Mouse (Mus musculus) cerebellum, postnatal 25 days (tissue): ENCODE data around the gene Doc2g.

ENCODE experiments used
- DNase-seq, 2 experiments: peaks; one replicate each; pipeline ENCODE4 v3.0.0; 2021; ENCODE audit warnings: mixed read lengths in 2 of 2

Gene Doc2g

GRCm38 (mm10) chr19:3991562-3991961 is 11.6 kb upstream of the Doc2g start:
- DNase-seq: no peak

DNA sequence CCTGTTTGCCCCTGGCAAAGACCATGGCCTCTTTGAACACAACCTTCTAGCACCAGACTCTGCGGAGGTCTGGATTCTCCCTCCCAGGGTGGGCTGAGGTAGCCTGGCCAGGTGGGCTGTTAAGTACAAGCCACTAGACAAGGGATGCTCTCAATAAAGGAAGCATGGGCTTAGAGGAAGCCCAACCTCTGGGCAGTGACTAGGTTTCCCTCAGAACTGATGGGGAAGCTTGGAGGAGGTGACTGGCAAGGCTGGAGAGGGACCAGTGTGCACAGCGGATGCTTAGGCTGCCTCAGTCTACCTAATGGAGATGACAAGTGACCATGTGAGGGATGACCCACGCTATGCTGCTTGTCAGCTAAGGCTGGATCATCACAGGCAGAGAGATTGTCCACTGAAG is 11.1 kb upstream of the Doc2g start:
- DNase-seq: no peak

GRCm38 (mm10) chr19:3992416-3992815 is 10.7 kb upstream of the Doc2g start, which contains the start of gene Tbx10:
Gene Tbx10 (plus strand): TSS chr19:3992752.
- no peak for DNase-seq

DNA sequence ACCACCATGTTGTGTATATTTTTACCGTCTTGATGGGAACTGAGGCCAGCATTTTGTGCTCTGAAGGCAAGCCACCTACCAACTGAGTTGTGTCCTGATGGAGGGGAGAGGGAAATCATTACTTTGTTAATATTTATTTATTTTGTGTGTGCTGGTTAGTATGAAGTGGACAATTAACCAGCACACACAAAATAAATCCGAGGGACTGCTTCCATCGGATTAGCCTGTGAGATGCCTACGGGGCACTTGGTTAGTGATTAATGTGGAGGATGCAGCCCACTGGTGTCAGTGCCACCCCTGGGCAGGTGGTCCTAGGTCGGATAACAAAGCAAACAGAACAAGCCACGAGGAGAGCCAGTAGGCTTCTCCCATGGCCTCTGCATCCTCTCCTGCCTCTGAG is 8.2 kb upstream of the Doc2g start:
- DNase-seq: no peak

DNA sequence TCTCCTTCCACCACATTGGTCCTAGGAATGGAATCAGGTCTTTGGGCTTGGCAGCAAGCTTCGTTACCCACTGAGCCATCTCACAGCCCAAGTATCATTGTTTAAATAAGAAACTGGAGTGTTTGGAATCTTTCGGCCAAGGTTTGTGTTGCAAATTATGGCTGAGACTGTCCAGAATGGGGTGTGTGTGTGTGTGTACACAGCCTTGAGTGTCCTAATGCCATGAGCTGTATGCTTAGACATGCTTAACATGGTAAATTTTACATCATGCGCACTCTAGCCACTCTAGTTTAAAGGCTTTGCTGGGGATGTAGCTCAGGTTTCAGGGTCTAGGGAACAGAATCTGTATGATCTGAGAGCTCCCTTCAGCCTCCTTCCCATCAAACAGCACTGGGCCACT is 7.6 kb upstream of the Doc2g start:
- no peak for DNase-seq

DNA sequence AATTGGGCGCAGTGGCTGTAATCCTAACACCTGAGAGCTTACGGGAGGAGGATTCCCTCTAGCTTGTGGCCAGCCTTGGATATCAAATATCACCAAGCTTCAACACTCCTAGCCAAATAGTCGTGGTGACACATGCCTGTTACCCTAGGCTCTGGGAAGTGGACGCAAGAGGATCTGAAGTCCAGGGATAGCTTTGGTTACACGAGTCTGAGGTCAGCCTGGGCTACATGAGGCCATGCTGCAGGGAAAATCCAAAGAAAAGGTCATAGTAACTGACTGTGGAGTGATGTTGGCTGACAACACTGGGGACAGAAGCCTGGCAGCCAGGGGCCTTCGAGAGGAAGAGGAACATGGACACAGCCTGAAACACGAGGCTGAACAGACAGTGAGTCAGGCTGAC is 7.0 kb upstream of the Doc2g start:
- no peak for DNase-seq

DNA sequence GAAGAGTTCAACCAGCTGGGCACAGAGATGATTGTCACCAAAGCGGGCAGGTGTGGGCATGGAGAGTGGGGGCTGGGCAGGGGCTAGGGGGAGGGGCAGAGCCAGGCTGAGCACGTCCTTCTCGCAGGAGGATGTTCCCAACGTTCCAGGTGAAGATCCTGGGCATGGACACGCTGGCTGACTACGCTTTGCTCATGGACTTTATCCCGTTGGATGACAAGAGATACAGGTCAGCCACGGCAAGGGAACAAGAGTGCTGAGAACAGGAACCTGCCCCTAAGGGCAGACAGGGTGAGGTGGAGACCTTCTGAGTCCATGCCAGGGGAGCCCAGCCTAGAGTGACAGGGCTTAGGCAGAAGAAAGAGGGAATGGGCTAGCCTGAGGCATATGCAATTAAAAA is 6.4 kb upstream of the Doc2g start:
- DNase-seq: no peak

DNA sequence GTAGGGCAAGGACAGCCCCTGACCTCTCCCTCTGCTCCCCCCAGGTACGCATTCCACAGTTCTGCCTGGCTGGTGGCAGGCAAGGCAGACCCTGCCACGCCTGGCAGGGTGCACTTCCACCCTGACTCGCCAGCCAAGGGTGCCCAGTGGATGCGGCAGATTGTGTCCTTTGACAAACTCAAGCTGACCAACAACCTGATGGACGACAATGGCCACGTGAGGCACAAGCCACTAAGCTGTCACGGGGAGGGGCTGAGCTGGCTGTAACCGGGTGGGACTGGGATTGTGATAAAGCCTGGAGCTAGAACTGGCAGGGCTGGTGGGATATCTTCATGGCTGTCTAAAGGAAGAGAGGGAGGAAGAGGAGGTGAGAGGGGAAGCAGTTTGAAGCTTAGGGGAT is 5.9 kb upstream of the Doc2g start:
- DNase-seq: no peak

DNA sequence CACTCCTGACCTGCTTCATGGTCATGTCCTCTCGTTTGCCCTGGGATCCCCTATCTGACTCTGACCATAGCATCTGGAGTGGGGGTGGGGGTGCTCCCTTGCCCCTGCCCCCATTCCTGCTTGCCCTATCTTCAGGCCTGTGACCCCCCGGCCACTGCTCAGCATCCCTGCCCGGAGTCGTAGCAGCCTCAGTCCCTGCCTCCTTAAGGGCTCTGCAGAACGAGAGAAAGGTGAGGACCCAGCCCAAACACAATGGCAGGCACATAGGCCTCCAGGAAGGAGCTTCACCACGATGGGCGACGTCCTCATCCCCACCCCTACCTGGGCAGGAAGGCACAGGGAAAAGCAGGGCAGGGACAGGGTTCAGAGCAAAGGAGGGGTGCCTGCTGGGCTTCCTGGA is 4.8 kb upstream of the Doc2g start:
- DNase-seq: no peak

- DNase-seq: no peak
These were observed 3.9 kb upstream of the Doc2g start for GRCm38 (mm10) chr19:3999121-3999730.

- peak; percentile 96 to 97 for DNase-seq
These were observed 2.8 kb upstream of the Doc2g start, which contains the start of the genes Nudt8 and Gm49405 for GRCm38 (mm10) chr19:4000119-4000900. Gene Nudt8 (plus strand): TSS chr19:4000580. Gene Gm49405 (plus strand): TSS chr19:4000626.

DNA sequence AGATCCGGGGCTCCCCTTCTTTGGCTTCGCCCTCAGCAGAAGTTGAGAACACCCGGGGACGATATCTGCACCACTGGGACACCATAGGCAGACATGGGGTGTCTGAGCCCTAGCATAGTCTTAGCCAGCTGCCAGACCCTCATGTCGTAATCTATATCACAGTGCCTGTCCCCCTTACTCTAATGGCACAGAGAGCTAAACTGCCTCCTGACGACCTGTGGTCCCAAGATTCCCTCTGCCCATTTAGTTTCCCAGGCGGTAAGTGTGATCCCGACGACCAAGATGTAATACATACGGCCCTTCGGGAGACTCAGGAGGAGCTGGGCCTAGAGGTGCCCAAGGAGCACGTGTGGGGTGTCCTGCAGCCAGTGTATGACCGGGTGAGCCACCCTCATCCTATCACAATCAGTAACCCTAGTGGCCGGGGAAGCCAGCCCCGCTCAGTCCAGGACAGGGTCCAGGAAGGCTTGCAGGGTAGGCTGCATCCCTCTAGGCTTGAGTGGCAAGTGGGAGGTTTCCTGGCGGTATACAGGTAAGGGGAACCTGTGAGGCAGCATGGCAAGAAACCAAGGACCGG is 2.1 kb upstream of the Doc2g start:
- DNase-seq: peak; percentile 37 to 42

DNA sequence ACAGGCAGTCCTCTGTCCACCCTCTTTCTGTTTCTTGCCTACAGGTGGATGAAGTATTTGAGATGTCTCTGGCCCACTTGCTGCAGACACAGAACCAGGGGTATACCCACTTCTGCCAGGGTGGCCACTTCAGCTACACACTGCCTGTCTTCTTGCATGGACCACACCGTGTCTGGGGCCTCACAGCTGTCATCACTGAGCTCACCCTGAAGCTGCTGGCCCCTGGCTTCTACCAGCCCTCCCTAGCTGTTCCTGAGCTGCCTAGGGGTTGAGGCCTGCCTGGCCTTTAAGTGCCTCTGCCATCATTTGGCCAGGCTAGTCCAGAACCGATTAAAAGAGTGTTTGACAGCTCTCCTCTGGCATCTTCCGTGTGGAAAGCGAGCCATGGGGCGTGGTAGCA is 1.4 kb upstream of the Doc2g start:
- DNase-seq: no peak

- DNase-seq: no peak
These were observed 528 bp downstream of the Doc2g start for GRCm38 (mm10) chr19:4003641-4004040.

- DNase-seq: no peak
These were observed 1.2 kb downstream of the Doc2g start for GRCm38 (mm10) chr19:4004331-4004730.

DNA sequence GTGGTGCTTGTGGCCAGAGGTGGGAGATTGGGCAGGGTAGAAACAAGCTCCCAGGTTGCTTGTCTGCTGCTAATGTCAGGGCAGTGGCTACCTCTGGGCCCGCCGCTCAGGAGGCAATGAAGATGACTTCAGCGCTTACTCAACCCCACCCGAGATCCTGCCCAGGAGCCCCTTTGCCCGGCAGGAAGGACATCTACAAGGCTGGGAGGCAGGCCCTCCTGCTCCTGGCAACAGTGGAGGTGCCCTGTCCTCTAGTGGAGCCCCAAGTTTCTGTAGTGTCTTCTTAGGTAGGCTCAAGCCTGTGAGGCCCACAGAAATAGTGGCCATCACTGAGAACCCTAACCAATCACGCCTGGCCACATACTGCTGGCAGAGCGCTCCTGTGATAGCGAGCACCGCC is 2.0 kb downstream of the Doc2g start:
- DNase-seq: no peak

DNA sequence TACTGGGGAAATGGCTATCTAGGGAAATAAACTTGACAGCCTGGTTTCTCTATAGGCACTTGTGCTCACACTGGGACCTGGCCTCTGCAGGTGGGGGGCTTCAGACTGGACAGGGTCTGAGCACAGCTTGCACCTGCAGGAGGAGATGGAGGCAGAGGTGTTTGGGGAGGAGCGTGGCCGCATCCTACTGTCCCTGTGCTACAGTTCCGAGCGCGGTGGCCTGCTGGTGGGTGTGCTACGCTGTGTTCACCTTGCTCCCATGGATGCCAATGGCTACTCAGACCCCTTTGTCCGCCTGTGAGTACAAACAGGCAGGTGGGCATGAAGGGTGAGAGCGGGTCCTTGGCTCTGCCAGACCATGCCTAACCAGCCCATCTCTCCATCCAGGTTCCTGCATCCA is 2.9 kb downstream of the Doc2g start:
- DNase-seq: no peak

- no peak for DNase-seq
These were observed 8.0 kb downstream of the Doc2g start for GRCm38 (mm10) chr19:4011086-4011485.

DNA sequence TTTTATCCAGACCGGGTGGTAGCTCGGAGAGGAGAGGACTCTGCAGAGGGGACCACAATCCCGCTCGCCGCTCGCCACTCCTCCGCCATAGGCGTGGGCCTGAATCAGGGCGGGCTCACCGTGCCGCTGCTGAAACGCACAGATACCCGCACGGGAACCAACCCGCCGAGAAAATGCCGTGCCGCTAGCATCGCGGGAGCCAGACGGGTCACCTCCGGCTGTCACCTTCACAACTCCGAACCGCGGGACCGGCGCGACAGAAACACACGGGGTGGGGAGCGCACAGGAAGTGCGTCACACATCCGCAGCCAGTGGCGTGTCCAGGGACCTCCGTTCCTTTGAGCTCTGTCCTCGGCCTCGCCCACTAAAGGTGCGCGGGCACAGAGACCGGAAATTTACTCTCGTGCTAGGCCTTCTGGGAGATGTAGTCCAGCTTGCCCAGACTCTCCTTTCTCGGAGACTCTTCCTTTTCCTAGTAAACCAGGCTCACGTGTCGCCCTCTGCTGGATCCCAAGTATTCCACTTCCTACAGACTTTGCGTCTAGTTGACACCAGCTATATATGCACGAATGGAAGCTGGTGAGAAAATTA is 9.4 kb downstream of the Doc2g start, which contains the start of gene Ndufv1:
Gene Ndufv1 (minus strand): TSS at position 375 of the 591 bp plus-strand sequence.
- DNase-seq: peak; percentile 96

DNA sequence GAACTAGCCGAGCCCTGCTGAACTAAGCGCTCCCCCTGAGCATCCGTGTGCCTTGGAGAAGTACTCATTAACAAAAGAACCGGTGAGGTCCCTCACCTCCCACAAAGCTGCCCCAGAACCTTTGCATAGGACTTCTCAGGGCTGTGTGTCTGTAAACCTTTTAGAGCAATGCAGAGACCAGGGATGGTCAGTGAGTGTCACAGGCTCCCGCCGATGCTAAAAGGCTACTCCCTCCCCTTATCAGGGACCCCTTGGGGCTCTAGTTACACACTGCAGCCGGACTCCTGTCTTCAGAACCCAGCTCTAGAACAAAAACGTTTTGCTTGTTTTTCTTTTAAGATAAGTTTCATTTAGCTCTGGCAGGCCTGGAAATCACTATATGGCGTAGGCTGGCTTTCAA is 10.0 kb downstream of the Doc2g start:
- no peak for DNase-seq

GRCm38 (mm10) chr19:4014802-4015201 is 11.7 kb downstream of the Doc2g start:
- no peak for DNase-seq

DNA sequence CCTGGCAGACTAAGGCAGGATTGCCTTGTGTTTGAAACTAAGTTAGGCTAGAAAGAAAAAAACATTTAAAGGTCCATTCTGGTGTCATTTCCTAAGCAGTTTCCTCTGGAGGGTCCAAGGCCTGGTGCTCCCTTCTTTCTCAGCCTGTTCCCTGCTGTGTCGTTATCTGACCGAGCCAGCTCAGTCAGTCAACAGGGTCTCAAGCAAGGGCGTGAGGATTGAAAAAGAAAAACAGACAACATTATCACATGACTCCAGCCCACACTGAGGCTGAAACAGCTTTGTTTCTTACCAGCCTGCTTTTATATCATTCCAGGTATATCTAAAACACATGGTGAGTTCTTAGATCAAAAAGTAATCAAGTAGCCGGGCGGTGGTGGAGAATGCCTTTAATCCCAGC is 12.5 kb downstream of the Doc2g start:
- no peak for DNase-seq

- no peak for DNase-seq
These were observed 14.9 kb downstream of the Doc2g start for GRCm38 (mm10) chr19:4017921-4018587.
